Mouse (Mus musculus) spleen, postnatal 36 days (tissue): ENCODE measurements at regions not wholly inside any gene's neighbourhood (a gene's known extent, or its start where the extent isn't known, plus 50 kb on each side); places are given as distances from the start of the nearest gene placed in this dataset.

Source experiments
- DNase-seq, 2 experiments: peaks; one replicate each; pipeline ENCODE4 v3.0.0; 2022; ENCODE audit warnings: low spot score in 2 of 2, mixed read lengths in 1 of 2

DNA sequence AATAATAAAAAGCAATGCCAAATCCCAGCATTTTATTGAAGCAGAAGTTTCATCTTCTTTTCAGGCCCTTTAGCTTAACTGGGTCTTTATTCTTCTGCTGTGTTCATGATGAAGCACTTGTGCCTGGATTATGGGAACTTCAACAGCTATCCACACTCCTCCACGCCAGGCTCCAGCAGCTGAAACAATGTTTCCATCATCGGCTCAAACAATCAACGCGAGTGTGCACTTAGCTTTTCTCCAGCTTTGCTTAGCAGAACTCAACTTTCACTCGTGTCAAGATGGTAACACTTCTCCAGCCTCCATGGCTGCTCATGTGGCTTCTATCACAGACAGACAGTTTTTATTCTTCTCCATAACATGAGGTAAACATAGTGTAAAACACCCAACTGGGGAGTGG is 143.8 kb upstream of the Mdm1 start:
- DNase-seq = no peak

DNA sequence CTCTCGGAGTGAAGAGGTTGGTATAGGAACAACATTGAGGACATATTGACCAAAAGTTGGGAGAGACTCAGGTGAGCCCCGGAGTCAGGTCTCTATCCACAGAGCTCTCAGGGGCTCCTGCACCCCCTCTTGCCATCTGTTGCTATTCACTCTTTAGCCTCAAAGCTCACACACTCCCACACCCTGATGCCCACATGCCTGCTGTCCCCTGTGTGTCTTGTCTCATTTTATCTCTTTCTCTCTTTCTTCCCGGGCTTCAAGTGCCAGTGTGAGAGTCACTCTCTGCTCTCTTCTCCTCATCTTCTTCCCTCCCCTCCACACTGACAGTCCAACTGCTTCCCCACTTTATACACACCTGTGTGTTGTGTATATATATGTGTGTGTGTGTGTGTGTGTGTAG is 141.0 kb upstream of the Mdm1 start:
- DNase-seq = no peak

GRCm38 (mm10) chr10:118001501-118001900 is 140.1 kb upstream of the Mdm1 start:
- DNase-seq = no peak

- peak; percentile 40 to 44 for DNase-seq
These were observed 139.6 kb upstream of the Mdm1 start for GRCm38 (mm10) chr10:118001971-118002370.

DNA sequence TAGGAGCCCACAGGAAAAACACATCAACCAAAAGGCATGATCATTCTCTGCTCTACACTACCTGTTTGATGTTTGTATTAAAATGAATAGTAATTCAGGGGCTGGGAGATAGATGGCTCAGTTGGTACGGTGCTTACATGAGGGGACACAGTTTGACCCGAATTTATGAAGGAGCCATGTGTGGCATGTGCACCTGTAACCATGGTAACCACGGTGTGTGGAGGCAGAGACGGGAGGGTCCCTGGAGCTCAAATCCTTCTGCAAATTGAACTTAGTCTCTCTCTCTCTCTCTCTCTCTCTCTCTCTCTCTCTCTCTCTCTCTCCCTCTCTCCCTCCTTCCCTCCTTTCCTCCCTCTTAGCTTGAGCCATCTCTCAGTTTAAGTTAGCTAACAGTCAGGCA is 139.1 kb upstream of the Mdm1 start:
- no peak for DNase-seq

DNA sequence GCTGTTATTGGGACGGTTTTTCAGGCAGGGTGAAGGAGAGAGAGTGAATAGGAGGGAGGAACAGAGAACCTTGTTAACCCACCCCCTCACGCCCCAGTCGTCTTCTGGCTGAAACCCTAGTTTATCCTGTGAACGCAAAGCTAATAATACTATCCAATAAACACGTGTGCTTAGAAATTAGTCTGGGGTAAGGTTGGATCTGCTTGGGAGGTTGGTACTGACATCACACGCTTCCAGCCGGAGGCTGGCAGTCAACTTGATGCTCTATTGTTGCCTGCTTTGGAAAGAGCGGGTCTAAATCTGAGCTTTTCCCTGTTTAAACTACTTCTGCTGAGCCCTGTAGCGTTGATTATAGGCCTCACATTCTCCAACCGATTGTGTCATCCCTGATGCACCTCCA is 138.4 kb upstream of the Mdm1 start:
- DNase-seq = no peak

DNA sequence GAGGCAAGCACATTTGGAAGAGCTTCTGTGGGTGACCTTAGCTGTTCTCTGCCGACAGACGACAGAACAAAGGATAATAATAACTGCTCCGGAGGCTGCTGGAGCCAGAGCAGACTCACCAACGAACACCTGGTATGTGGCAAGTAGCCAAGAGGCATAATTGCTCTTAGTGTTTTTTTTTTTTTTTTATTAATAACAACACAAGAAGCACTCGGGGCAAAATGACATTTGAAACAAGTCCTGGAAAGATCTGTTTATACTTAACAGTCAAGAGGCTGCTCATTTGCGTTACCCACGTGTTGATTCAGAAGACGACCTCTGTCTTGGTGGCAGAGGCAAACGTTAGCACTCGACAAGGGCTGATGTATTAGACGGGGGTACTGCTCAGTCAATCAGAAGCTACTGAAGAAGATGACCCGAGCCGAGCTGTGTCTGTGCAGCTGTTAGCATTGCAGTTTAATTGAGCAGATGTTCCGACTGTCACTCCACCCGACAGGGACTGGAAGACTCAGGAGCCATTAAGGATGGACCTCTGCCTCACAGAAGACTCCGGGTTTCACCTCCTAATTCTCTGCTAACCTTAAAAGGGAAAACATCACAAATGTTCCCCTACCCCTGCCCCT is 137.8 kb upstream of the Mdm1 start:
- no peak for DNase-seq

DNA sequence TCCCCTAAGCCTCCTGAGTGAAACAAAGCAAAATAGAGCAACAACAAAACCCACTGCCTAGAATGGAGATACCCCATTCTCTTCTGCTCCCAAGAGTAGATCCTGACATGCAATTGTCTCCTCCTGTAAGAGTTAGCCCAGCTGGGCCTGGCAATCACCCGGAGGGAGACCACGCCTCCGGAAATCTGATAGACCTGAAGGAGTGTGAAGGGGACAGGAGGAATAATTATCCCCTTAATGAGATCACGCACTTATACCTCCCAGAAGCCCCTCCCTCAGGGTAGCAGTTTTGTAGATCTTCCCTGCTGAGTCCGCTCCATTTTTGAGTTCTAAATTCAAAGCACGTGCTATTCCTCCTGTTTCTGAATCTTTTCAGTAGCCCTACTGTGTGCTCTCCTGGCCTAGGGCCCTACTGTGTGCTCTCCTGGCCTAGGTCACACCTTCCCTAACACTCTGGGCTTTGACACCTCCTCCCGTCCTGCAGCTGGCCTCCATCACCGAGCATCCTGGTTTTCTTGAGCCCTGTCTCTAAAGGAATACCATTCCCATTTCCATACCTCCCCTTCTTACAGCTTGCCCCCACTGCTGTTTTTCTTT is 137.2 kb upstream of the Mdm1 start:
- DNase-seq = no peak

GRCm38 (mm10) chr10:118006827-118007550 is 134.6 kb upstream of the Mdm1 start:
- no peak for DNase-seq

DNA sequence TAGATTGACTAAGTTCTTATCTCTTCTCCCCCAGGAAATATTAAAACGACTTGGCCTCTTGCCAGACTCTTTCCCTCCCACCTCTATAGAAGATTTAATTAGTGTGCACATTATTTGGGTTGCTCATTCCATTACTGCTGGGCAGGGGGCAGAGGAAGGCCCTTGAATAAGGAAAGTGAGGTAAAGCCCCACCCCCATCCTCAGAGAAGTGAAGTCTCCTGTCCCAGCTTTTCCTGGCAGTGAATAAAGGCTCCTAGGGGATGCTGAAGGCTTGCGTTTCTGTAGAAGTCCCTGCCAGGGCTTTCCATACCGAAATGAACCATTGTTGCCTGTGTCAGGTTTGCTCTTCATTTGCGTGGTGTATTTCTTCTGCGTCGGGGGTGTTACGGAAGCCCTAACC is 133.8 kb upstream of the Mdm1 start:
- no peak for DNase-seq

DNA sequence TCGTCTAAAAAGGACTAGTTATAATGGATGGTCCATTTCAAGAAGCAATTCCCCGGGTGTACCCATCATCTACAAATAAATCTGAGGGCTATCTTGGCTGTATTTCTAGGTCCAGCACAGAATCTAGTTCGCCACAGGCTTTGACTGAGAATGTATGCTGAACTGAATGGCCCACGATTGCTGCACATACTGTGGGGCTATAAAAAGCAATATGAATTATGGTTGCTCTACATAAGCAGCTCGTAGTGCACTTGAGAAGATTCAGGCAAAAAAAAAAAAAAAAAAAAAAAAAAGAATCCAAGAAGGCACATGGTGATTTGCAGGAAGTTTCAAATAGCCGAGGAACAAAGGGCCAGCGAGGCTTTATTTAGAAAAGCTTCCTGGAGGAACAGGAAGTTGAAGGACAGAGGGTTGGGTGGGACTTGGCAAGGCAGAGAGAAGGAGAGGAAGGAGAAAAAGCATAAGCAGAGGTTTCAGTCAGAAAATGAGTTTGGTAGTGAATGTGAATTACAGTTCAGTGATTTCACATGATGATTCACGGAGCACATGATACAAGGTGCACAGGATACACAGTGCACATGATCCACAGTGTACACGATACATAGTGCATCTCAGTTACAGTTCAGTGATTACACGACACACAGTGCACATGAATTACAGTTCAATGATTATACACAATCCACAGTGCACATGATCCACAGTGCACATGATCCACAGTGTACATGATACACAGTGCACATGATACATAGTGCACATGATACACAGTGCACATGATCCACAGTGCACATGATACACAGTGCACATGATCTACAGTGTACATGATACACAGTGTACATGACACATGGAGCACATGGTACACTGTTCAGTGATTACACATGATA is 129.7 kb upstream of the Mdm1 start:
- no peak for DNase-seq

- no peak for DNase-seq
These were observed 112.8 kb upstream of the Mdm1 start for GRCm38 (mm10) chr10:118028831-118029230.

DNA sequence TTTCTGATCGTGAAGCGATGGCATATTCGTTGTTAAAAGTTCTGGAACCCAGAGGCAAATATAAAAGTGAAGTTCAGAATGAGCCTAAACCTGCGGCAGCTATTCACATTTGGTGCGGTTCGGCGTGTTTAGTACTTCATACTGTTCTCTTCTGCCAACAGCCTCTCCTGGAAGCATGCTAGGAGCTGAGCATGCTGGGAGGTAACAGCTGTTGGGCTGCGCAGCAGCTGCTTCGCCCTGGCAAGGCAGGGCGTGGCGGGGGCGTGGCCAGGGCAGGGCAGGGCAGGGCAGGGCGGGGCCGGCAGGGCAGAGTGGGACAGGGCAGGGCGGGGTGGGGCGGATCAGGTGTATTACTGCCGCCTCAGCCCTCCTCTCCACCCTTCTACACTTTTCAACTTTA is 107.2 kb upstream of the Mdm1 start:
- no peak for DNase-seq

DNA sequence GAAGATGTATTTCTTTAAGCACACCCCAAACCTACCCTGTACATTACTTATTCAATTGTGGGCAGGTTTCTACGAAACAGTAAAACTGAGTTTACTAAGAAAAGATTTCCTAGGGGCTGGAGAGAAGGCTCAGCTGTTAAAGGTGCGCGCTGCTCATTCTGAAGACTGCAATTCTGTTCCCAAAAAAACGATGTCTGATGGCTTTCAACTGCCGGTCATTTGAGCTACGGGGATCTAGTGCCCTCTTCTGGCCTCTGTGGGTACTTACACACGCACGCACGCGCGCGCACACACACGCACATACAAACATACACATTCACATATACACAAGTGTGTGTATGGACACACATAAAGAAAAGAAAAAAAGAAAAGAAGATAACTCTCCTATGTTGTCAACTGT is 106.6 kb upstream of the Mdm1 start:
- DNase-seq = no peak

DNA sequence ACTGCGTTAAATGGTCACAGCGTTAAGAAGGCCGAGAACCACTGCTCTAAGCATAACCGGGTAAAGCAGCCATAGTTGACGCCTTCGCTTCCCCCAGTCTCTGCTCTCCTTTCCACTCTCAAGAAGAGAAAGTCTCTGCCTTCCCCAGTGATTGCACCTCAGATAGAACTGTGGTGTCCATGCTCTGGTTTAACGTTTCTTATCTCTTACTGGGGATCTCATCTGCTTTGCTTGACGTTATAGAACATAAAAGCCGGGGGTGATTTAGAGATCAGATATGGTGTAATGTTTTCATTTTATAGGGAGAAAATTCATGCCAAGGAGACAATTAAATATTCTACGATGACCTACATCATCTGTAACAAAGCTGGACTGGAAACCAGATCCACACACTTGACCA is 103.1 kb upstream of the Mdm1 start:
- DNase-seq = no peak

GRCm38 (mm10) chr10:118039056-118039455 is 102.6 kb upstream of the Mdm1 start:
- DNase-seq = no peak

- no peak for DNase-seq
These were observed 100.5 kb upstream of the Mdm1 start for GRCm38 (mm10) chr10:118041068-118041467.

GRCm38 (mm10) chr10:118043761-118044160 is 97.8 kb upstream of the Mdm1 start:
- DNase-seq = no peak

DNA sequence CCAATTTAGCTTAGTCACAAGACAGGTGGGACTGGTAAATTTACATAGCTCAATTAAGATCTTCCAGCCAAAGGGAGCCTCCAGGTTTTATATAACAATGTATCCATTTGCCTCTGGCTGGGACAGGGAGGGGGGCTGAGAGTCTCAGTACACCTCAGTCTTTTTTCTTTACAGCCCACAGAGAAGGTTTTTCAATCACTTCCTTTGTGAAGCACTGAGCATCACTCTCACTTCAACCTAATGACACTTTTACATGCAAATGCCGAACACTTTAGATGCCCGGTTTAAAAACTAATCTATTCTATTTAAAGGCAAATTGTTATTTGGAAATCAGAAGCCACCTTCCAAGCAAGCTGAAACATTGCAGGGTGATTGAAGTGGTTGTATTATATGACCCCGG is 96.8 kb upstream of the Mdm1 start:
- DNase-seq = no peak

- no peak for DNase-seq
These were observed 96.2 kb upstream of the Mdm1 start for GRCm38 (mm10) chr10:118045427-118045826.

DNA sequence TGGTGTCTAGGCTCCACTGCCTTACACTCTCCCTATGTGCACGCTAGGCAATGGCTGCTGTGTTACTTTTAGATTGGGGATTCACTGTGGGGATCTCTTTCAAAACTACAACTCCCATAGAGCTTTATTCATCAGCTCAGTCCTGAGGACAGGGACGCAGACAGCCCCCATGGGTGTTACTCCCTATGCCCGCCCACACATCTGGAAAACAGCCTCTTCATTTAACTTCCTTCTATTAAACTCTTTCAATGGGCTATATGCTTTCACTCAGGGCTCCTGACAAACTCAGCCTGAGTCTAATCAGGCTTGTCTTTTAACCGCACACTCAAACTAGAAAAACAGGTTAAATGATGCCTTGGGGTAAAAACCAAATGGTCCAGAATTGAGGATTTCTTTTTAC is 95.3 kb upstream of the Mdm1 start:
- DNase-seq = no peak

- DNase-seq = no peak
These were observed 94.8 kb upstream of the Mdm1 start for GRCm38 (mm10) chr10:118046831-118047230.
